Mouse (Mus musculus) bone marrow macrophage, adult 2 months (primary cell): ENCODE data around the gene Gdap1l1. TPM values are rescaled to one million over a fixed set of nuclear protein-coding genes. Genes with fewer than 3 reads are reported as not detected.
"Not testable (repeated sequence)": the region's sequence is repeated elsewhere in the genome, so short reads cannot be mapped to it uniquely, and the experiment has no call there.

Experiments
- H3K27ac ChIP-seq: 2 replicates; pipeline ENCODE4 v1.5.1; 2012; ENCODE audit warnings: low read depth, low read length; ENCODE audit not compliant: insufficient read depth
- H3K4me1 ChIP-seq: 2 replicates; pipeline ENCODE4 v1.6.1; 2012; ENCODE audit warnings: low read length; ENCODE audit not compliant: control insufficient read depth, insufficient read depth
- H3K4me3 ChIP-seq: 2 replicates; pipeline ENCODE4 v1.5.1; 2012; ENCODE audit warnings: mild to moderate bottlenecking, low read length, moderate library complexity; ENCODE audit not compliant: insufficient read depth
- CTCF ChIP-seq: IDR thresholded peaks from 2 replicates; pipeline ENCODE4 v1.5.1; 2012; ENCODE audit warnings: low read depth, mild to moderate bottlenecking, low read length, moderate library complexity
- POLR2A ChIP-seq: IDR thresholded peaks from 2 replicates; pipeline ENCODE4 v1.6.1; 2012; ENCODE audit warnings: mild to moderate bottlenecking, low read depth, low read length, borderline replicate concordance
- polyA plus RNA-seq: library from polyadenylated mRNA; stranded (reverse); fragments of >200 nt; gene quantifications from 2 replicates; pipeline ENCODE4 v1.2.4, GENCODE M21; 2012; ENCODE audit not compliant: missing spikeins, insufficient read depth, insufficient read length

Gene Gdap1l1
- polyA plus RNA-seq, 1 experiment: 0.63 TPM

DNA sequence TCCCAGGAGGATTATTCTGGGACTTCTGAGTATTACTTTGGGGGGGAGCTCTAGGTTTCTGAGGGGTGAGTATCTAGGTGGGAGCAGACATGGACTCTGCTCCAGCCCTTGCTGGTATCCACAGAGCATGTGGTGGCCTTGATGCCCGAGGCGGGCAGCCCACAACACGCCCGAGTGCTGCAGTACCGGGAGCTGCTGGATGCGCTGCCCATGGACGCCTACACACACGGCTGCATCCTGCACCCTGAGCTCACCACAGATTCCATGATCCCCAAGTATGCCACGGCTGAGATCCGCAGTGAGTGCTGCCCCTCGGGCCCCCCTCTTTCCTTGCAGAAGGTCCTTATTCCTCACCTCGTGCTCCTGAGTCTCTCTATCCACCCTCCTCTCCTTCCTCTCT, 9.1 kb downstream of the Gdap1l1 start:
- Histone ChIP-seq H3K4me3 (no peak overlapping the region), H3K27ac (no peak overlapping the region), H3K4me1 (no peaks in the 10 kb centered on the region)
- no peak for TF ChIP-seq POLR2A
- no peak for TF ChIP-seq CTCF

DNA sequence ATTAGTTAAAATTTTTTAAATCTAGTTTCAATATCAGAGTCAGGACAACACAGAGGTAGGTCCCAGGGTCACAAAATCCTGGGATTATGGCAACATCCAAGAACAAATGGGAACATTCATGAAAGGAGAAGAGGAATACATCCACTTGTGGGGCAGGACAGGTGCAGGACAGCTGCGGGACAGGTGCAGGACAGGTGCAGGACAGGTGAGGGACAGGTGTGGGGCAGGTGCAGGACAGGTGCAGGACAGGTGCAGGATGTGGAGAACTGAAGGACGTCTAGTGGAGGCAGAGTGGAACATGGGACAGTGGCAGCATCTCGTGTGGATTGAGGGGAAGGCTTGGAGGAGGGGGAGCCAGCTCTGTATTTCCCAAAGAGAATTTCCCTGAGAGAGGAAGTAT, 11.0 kb downstream of the Gdap1l1 start:
- Histone ChIP-seq H3K4me1 (no peaks in the 10 kb centered on the region), H3K4me3 (no peak overlapping the region), H3K27ac (no peak overlapping the region)
- no peak for TF ChIP-seq CTCF
- TF ChIP-seq POLR2A: no peak

DNA sequence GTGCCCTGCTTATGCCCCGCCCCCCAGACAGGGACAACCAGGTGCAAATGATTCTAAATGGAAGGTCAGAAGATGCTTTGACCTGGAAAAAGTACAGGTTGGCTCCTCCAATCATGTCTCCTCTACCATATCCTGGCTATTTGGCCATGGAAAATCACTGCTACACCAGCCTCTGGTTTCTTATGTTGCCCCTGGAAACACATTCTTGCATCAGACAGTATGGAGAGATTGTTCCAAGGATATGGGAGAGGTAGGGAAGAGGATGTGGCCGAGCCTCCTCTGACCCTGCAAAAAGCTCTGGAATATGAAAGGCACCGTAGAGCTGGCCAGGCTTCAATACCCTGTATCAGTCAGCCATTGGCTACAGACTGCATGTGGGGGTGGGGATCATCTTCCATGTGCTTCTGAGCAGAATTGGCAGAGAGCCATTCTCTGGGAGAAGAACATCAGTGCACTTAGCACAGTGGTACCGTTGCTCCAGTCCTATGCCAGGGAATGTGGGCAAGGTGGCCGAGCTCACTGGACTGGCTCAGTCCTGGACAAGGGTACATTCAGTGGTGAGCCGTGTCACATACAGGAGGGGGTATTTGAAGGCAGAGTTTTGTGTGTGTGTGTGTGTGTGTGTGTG, 12.5 kb downstream of the Gdap1l1 start:
- no peaks in the 10 kb centered on the region for H3K4me1 ChIP-seq
- H3K4me3 ChIP-seq: no peak overlapping the region
- TF ChIP-seq POLR2A (no peak), CTCF (no peak)
- no peak overlapping the region for H3K27ac ChIP-seq

DNA sequence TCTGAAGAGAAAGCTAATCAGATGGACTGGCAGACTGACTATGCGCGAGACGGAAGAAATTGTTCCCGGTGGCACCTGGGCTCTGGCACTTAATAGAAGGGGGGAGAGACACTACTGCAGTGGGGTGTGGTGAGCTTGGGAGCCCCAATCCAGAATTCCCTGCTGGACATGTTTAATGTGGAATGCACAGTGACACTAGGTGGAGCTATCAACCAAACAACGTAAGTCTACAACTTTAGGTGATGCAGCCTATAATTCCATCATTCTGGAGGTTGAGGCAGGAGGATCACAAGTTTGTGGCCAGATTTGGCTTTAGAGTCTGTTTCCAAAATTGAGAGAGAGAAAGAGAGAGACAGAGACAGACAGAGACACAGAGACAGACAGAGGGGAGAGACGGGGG, 14.5 kb downstream of the Gdap1l1 start:
- Histone ChIP-seq H3K4me3 (no peak overlapping the region), H3K27ac (no peak overlapping the region), H3K4me1 (no peaks in the 10 kb centered on the region)
- TF ChIP-seq POLR2A: no peak
- no peak for TF ChIP-seq CTCF

DNA sequence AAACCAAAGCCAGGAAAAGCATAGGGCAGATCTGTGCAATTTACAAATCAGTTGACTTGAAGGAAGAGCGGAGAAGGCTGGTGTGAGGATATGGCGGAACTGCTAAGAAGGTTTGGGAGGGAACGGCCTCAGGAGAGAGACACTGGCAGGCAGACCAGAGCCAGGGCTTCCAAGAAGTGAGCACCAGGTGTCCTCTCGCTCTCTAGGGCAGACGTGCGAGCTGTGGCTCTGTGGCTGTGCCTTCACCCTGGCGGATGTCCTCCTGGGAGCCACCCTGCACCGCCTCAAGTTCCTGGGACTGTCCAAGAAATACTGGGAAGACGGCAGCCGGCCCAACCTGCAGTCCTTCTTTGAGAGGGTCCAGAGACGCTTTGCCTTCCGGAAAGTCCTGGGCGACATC, 15.1 kb downstream of the Gdap1l1 start:
- H3K4me1 ChIP-seq: no peaks in the 10 kb centered on the region
- TF ChIP-seq CTCF (no peak), POLR2A (no peak)
- no peak overlapping the region for H3K4me3 ChIP-seq
- no peak overlapping the region for H3K27ac ChIP-seq

DNA sequence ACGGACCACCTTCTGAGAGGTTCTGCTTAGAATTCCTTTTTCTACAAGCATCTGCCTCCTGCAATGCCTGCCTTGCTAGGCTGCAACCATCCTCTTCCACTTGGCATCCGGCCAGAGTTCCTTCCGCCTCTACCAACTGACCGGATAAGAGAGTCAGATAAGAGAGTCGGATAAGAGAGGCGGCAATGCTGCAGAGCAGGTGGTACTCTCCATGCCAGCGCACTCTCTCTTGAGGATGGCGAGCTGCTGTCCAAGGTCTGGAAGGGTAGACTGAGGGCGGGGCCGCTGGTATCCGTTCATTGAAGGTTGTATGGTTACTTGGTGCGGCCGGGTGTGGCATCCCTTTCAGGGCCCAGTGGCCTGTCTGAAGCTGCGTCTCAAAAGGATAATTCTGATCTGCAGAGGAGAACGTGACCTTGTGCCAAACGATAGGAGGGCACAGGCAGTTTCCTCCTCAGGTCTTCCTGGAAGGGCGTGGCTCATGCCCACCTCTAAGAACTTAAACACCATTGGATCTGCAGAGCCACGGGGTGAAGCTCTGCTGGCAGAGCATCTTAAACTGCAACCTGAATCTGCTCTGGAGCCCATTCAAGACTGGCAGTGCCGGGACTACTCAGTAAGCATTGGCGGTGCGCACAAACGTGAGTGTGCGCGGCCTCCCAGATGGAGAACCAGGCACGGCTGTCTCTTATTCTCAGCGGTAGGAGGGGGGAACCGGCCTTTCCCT, 20.4 kb downstream of the Gdap1l1 start:
- TF ChIP-seq CTCF (no peak), POLR2A (no peak)
- no peak overlapping the region for H3K27ac ChIP-seq
- no peaks in the 10 kb centered on the region for H3K4me1 ChIP-seq
- H3K4me3 ChIP-seq: no peak overlapping the region

DNA sequence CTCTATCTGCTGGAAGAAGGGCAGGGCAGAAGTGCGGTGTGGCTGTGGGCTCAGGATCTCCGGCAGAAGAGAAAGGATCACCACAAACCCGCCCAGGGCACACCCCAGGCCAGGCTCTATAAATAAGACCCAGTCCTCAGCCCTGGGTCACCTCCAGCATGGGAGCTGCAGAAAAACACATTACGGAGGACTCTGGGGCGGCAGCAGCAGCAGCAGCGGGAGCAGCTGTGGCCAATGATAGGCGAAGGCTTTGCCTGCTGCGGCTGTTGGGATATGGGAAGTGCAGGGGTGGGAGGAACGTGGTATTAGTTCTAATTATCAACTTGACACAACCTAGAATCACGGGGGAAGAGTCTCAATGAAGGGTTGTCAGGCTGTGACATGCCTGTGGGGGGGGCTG, 21.1 kb downstream of the Gdap1l1 start:
- no peak overlapping the region for H3K4me3 ChIP-seq
- no peak for TF ChIP-seq POLR2A
- TF ChIP-seq CTCF: no peak
- no peak overlapping the region for H3K27ac ChIP-seq
- no peaks in the 10 kb centered on the region for H3K4me1 ChIP-seq

DNA sequence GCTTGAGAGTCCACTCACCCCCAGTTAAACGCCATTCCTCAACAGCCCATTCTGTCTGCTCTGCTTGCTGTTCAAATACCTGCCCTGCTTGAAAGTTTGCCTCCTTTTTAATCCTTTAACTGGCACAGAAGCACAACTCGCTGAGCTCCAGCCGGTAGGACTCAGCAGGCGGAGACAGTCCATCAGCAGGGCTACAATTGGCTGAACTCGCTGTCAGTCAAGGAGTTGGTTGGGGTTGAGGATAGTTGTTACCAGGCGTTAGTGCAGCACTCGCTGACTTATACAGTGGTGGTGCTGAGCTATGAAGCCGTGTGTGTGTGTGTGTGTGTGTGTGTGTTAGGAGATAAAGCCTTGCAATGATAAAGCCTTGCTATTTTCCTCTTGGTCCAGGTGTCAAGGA, 22.3 kb downstream of the Gdap1l1 start:
- H3K4me3 ChIP-seq: no peak overlapping the region
- TF ChIP-seq CTCF (no peak), POLR2A (no peak)
- no peaks in the 10 kb centered on the region for H3K4me1 ChIP-seq
- H3K27ac ChIP-seq: no peak overlapping the region

DNA sequence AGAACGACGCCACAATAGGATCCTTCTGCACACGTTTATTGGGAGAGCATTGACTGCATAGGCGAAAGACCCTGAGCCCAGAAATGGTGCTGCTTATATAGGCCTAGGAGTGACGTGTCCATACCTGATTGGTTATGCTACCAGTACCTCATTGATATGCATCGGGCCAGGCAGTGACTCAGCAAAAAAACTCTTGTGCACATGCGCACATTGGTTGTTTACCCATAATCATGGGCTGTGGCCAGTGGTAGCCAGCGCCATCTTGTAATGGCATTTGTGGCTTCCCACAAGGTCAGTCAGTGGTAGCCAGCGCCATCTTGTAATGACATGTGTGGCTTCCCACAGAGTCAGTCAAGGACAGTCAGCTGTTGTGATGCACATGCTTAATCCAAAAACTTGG, 23.0 kb downstream of the Gdap1l1 start:
- H3K4me1 ChIP-seq, H3K27ac ChIP-seq, H3K4me3 ChIP-seq: not testable (repeated sequence)

DNA sequence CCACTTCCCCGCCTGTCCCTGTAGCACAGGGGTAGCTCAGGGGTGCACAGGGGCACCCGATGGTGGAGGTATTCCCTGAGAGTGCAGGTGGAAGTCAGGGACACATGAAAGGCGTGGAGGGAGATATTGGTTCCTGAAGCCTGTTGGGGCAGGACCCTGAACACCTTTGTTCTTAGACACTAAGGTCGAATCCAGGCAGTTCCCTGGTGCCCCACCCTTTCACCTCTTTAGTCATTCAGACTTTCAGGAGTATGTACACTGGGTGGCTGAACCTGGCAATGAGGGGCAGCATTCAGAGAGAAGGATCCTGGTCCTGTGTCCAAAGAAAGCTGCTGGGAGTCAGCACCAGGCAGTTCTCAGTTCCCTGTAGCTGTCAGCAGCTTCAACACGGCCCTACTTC, 24.1 kb downstream of the Gdap1l1 start:
- H3K4me3 ChIP-seq: no peak overlapping the region
- H3K4me1 ChIP-seq: no peaks in the 10 kb centered on the region
- no peak overlapping the region for H3K27ac ChIP-seq

DNA sequence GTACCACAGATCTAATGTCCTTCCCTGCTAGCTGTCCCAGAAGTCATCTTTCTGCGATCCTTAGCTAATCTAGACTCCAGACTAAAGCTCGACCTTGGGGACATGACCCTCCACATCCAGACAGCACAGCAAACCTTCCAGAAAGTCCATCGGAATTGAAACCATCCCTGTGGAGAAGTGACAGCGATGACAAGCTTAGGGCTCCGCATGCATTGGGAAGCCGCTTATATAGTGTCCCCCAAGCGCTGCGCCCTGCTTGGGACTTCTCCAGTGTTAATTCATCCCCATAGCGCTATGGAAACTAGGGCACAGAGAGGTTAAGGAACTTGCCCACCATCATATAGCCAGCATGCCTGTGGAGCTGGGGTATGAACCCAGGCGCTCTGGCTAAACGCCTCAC, 24.5 kb downstream of the Gdap1l1 start:
- no peak overlapping the region for H3K27ac ChIP-seq
- H3K4me1 ChIP-seq: no peaks in the 10 kb centered on the region
- TF ChIP-seq CTCF (no peak), POLR2A (no peak)

More for the DNA sequence above, 24.1 kb downstream of the Gdap1l1 start:
- no peak for TF ChIP-seq CTCF
- TF ChIP-seq POLR2A: no peak

DNA sequence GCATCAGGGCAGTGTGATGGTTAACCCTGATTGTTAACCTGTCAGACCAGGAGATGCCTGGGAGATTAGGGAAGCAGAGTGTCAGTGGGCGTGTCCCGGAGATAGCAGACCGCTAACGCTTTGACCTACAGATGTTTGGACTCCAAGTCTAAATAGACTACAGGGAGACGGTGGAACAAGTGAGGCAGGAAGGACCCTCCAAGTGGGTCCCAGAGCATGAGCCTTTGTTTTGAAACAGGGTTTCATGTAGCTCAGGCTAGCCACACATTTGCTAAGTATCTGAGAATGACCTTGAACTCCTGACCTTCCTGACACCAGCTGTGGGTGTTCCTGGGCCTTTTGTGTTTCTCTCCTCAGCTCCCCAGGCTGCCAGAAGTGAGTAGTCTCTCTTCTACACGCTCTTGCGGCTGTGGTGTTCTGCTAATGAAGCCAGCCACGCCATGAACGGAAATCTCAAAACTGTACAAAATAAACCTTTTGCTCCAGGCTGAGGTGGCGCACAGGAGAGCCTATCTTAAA, 25.0 kb downstream of the Gdap1l1 start:
- no peak for TF ChIP-seq POLR2A
- no peak for TF ChIP-seq CTCF
- no peaks in the 10 kb centered on the region for H3K4me1 ChIP-seq
- no peak overlapping the region for H3K4me3 ChIP-seq
- no peak overlapping the region for H3K27ac ChIP-seq

More for the DNA sequence above, 24.5 kb downstream of the Gdap1l1 start:
- no peak overlapping the region for H3K4me3 ChIP-seq
